Mouse (Mus musculus) WW6 (cell line): ENCODE measurements around the gene Tmem184b.

Source experiments
- DNase-seq: peaks from one replicate; pipeline ENCODE4 v3.0.0-alpha.2; 2013; ENCODE audit warnings: low read depth, low spot score

Gene Tmem184b

DNA sequence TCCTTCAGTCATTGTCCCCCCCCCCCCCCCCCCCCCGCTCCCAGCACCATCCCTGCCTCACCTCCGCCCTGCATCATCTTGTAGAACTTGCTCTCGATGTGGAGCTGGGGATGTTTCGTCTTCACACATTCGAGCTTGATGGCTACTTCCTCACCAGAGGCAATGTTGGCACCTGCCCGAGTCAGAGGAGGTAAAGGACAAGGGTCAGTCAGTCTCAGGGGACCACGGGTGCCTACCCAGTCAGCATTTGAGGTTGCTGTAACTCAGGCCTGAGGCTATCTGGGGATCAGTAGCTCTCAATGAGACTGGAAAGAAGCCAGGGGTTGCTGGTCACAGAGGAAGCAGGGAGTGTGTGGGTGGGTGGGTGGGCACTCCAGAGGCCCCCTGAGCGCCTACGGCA lies 26.6 kb upstream of the Tmem184b start:
- DNase-seq: no peak

DNA sequence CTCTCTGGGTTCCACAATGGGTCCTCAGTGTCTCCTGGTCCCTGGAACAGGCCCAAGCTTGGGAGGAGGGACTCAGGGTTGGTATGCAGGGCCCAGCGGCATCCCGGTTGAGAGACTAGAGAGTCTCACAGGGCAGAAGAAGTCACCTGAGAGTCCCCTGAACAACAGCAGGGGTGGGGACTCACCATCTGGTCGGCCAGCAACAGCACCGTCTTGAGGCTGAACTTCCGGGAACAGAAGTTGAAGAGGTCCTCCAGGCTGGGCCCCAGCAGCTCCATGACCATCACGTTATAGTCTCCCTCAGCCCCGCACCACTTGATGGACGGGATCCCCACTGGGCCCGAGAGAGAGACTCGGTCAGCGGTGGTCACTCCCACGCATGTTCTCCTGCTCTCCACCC lies 26.2 kb upstream of the Tmem184b start:
- no peak for DNase-seq

DNA sequence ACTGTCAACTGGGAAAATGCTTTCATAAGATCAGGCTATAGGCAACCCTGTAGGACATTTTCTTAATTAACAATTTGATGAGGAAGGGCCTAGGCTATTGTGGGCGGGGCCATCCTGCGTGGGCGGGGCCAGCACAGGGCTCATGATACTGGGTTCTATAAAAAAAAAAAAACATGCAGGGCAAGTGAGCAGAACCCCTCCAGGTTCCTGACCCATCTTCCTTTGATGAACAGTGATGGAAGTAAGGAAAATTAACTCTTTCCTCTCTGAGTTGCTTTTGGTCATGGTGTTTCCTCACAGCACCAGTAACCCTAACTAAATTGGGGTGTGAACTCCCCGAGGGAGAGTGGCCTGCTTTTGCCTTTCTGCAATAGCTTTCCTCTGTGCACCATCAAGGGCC lies 25.2 kb upstream of the Tmem184b start:
- DNase-seq: no peak

DNA sequence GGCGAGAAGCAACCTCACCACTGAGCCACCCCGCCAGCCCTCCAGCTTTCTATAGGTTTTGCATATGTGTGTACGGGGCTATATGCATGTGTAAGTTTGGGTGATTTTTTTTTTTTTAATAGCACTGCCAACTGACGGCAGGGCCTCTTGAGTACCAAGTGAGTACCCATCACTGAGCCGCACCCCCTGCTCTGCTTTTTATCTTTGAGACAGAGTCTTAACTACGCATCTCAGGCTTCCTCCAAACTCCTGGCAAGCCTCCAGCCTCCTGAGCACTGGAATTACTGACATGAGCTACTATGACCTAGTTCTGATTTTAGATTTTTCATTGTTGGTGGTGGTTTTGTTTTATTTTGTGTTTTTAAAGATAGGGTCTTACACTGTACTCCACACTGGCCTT lies 24.1 kb upstream of the Tmem184b start:
- DNase-seq: no peak

DNA sequence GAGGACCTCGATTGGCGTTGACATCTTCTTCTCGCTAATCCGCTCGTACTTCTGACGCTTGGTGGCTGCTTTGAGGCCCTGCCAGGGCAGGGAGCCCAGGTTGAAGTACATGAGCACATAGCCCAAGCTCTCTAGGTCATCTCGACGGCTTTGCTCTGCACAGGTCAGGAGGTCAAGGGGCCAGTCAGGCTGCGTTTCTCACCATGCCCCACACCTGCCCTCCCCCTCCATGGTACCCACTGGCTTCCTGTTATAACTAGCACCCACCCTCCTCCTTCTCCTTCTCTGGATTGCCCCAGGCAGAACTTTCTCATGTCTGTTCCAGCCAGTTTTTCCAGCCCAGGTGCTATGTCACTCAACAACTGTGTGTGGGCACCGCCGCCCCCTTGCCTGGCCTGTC lies 22.1 kb upstream of the Tmem184b start:
- no peak for DNase-seq

DNA sequence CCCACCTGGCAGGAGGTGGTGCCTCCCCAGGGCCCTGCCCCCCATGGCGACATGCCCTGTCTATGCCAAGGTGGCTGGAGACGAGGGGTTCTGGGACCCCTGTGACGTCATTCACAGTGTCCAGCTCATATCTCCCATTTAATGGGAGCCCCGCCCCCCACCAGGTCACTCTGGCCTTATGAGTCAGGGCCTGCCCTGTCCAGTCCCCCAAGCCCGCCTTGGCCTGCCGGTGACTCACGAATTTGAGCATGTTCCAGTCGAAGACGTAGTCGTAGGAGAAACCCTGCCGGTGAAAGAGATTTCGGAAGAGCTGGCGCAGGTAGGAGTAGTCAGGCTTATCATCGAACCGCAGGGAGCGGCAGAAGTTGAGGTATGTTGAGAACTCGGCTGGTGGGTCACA lies 21.2 kb upstream of the Tmem184b start:
- DNase-seq: no peak

DNA sequence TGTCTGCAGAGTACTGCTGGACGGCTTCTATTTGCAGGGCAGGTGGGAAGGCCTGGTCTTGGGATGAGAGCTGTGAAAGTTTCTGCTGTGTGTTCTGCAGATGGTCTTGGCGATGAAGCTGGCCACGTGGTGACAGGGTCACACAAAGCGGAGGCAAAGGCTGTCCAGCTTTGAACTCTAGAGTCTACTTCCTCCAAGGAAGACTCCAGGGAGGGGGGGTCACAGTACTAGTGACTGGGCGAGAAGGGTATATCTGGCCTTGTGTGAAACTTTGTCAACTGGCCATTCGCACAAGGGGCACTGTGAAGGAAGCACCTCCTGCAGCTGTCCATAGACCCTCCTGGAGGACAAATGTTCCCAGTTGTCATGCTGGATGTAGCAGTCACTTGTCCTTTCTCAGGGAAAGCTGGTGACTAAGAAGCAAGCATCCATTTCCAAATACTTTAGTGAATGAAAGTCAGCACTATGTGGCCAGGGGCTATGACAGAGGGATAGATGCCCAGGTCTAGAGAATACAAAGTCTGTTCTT lies 19.4 kb upstream of the Tmem184b start:
- no peak for DNase-seq

DNA sequence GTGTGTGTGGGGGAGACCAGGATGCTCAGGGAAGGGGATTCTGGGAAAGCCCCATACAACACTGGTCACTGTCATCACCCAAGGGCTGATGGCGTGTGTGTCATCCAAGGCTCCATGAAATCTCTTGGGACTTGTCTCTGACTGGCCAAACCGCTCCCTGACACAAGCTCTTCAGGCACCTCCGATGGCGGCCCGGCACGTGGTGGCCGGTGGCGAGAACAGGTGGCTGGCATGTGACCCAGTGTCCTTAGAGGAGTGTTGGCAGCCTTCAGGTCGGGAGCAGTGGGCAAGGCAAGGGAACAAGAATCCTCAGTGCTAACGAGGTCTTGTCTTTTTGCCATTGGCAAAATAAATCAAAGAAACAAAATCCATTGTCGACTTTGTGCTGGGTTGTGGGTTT lies 15.3 kb upstream of the Tmem184b start:
- DNase-seq: no peak

DNA sequence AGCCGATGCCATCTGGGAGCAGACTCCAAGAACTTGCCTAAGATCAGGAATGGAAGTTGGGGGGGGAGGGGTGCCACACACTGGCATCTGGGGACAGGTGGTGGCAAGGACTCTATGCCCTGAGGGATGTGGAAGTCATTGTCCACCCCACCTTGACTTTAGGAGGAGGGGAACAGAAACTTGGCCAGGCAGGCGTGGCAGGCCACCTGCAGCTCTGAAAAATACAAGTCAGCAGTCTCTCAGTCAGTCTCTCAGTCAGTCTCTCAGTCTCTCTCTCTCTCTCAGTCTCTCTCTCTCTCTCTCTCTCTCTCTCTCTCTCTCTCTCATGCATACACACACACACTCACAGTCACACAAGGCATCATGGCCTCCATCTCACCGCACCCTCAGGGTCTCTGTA lies 14.9 kb upstream of the Tmem184b start:
- DNase-seq: no peak

DNA sequence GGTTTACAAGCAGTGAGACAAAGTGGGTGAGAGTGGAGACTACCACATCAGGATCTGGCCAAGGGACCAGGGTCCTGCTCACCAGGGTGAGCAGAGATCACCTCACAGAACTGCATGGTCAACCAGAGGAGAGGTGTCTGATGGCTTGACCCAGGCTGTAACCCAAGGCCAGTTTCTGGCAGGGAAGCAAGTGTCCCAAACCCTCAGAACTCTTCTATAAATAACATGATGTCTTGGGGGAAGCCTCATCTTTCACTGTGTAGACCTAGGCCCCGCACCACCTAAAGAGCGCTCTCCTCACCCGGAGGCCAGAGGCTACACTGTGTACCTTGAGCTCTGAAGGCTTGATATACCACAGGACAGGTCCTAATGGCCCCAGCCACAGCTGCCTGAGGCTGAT lies 14.0 kb upstream of the Tmem184b start:
- DNase-seq: no peak

DNA sequence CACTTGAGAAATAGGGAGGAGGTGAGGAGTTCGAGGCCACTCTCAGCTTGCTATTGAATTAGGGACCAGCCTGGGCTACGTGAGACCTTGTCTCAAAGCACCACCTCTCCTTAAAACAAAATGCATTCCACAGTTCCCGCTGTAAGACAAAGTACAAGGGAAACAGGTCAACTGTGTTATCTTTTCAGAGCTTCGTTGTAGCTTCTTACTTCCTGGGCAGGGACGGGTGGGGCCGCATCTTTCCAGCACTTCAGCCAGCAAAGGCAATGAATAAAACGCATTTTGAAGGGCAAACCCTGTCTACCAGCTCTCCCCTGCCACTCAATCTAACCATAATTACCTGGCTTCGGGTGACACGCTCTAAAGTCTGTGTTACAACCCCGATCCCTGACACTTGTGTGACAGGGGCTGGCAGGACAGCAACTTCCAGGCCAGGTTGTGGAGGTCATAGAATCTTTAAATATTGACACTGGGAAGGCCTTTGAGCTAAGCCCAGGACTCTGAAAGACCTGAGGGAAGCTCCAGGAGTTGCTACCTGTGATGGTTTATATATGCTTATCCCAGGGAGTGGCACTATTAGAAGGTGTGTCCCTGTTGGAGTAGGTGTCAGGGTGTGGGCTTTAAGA lies 13.2 kb upstream of the Tmem184b start:
- DNase-seq: no peak

DNA sequence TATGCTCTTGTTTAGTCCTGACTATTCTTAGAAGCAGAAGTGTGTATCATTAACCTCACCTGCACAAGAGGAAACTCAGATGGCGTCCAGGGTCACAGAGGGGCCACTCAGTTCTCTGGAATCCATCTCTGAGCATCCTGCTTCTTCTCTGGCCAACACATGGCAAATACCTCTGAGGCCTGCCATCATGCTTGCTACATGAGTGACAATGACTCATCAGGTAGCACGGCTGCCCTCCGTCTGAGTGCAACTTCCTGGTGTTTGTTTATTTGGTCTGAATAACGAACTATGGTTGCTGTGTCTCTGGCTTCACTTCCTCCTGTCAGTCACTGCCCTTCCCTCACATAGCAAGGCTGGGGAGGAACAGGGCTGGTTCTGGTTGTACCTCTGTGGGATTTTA lies 11.1 kb upstream of the Tmem184b start:
- DNase-seq: no peak

DNA sequence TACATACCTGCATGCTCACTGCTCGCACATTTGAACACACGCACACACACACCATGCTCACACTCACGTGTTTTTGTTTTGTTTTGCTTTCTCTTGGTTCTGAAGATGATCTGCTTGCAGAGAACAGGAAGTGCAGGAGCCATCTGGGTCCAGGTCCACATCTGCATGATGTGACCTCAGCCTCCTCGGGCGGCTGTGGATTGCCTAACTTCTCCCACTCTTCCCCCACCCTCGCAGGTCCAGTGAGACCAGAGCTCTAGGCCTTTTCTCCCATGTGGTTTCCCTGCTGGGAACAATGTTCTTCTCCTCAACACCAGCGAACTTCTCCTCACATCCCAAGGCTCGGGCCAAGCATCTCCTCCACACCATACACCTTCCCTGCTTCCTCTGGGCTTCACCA lies 10.4 kb upstream of the Tmem184b start:
- no peak for DNase-seq

DNA sequence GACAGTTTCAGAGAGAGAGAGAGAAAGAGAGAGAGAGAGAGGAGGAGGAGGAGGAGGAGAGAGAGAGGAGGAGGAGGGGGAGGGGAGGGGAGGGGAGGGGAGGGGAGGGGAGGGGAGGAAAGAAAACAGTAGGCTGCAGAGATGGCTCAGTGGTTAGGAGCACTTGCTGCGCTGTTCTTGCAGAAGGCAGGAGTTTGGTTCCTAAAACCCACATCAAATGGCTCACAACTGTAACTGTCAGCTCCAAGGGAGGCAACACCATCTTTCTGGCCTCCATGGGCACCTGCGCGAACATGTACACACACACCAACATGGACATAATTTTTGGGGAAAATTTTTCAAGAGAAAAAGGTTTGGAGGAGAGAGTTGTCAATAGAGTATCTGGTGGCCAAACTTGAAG lies 9.8 kb upstream of the Tmem184b start:
- DNase-seq: no peak

DNA sequence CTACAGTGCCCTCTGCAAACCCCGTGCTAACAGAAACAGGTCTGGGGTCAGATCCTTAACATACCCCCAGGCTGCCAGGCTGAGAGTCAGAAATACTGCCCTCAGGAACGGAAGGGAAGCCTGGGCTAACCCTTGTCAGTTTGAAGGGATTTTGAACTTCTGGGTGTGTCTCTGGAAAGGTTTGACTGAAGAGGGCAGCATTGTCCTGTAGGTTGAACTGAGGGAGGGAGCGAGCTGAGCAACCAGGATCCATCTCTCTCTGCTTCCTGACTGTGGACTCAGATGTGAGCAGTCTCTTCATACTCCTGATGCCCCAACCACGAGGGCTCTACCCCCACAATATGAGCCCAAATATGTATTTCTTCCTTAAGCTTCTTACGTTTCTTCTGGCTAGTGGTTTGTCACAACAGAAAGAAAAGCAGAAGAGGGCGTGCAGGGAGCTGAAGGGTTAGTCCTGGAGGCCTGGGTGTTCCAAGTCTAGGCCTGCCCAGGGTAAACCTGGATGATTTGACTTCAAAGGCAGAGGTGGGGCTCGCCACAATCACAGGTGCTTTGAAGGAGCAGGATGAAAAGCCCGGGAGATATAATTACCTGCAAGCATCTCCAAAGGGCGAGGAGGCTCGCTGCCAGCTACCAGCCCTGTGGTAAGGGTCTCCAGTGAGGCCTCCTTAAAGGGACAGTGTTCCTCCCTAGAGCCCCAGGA lies 8.1 kb upstream of the Tmem184b start:
- no peak for DNase-seq

DNA sequence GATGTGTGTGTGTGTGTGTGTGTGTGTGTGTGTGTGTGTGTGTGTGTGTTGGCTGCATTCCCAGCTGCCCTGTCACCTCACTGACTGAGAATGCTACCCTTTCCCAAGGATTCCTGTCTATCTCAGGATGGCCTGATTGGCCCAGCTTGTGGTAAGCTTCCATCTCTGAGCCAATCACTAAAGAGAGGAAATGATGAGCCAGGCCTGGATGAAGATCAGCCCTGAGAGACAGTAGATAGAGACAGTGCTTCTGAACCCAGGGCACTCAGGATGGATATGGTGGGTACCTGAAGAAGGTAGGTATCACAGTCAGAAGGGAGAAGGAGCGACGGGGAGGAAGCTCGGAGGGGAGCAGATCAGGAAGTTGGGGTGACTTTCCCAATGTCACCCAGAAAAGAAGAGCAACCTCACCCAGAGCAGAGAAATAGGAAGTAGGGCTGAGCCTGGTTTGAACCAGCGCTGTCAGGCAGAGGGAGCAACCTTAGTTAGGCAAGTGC lies 5.8 kb upstream of the Tmem184b start:
- no peak for DNase-seq

DNA sequence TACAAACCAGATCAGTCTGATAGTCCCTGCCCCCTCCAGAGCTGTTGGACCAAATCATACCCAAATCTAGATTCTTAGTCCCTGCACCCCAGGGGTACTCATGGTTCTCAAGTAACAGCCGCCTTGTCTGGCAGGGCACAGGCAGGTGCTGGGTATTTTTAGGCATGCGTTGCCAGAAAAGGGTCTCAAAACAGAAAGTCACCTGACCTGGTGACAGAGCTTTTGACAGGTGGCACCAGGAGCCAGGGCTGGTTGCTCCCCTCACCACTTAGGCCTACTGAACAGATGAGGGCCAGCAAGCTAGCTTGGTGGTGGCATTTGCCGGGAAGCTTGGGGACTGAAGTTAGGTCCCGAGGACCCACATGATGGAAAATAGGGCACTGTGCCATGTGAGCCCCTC lies 3.2 kb upstream of the Tmem184b start:
- no peak for DNase-seq

DNA sequence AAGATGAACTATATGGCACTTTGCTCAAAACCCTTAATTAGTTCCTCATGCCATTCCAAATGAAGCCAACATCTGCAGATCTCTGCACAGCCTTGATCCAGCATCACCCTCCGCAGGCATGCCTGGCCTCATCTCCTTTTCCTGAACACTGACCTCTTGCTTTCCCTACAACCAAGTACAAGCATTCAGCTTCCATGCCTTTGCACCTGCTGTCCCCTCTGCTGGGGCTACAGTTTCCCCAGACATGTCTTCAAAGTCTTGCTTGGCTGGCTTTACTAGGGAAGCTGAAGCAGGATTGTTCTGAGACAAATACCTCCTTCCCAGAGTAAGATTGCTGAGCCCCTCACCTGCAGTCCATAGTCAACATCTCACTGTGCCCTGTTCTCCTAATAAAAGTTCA lies 908 bp upstream of the Tmem184b start:
- DNase-seq: no peak

DNA sequence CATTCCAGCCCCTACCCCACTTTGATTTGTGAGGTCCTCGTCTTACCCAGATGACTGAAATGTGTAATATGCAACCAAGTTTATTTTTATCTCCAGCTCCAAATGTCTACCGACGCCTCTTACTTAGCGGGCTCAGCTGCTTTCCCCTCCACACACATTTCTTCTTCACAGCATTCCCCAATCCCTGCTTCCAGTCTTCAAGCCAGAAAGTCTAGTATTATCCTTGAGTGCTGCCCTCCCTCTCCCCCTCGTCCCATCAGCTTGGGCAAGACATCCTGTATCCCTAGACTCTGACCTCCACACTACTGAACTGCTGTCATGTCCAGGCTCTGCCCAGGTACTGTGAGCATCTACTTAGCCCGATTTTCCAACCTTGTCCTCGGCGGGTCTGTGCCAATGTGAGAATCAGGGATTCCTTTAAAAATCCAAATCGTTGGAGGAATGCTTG lies 418 bp upstream of the Tmem184b start:
- no peak for DNase-seq

DNA sequence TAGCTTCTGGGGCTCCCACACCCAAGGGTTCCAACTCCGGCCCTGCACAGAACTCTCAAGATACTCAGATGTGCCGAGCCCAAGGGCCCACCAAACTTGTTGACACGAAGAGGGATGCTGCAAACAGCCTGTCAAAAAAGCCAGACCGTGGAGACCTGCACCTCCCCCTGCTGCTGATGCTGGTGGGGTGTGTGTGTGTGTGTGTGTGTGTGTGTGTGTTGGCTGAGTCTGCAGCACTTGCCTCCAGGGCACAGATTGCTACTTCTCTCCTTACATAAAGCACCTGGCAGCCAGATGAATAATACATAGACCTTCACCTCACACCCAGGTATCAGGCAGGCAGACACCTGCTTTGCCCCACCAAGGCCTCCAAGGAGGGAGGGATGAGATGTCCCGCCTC lies 1.2 kb downstream of the Tmem184b start:
- DNase-seq: no peak

DNA sequence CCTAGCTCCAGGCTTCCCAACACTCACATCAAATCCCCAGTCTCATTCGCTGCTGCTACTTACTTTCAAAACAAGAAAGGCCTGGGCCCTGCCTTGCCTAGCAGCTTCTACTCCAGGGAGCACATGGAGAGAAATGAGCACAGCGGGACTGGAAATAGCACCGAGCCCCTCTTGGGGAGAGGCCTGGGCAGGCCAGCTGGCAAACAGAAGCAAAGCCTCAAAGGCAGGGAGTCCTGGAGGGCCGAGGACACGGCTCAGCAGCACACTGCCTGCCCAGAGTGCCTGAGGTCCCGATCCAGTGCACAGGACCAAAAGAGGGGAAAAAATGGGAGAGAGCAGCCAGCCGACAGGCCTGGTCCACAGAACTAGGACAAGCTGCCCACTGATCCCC lies 2.4 kb downstream of the Tmem184b start:
- no peak for DNase-seq

DNA sequence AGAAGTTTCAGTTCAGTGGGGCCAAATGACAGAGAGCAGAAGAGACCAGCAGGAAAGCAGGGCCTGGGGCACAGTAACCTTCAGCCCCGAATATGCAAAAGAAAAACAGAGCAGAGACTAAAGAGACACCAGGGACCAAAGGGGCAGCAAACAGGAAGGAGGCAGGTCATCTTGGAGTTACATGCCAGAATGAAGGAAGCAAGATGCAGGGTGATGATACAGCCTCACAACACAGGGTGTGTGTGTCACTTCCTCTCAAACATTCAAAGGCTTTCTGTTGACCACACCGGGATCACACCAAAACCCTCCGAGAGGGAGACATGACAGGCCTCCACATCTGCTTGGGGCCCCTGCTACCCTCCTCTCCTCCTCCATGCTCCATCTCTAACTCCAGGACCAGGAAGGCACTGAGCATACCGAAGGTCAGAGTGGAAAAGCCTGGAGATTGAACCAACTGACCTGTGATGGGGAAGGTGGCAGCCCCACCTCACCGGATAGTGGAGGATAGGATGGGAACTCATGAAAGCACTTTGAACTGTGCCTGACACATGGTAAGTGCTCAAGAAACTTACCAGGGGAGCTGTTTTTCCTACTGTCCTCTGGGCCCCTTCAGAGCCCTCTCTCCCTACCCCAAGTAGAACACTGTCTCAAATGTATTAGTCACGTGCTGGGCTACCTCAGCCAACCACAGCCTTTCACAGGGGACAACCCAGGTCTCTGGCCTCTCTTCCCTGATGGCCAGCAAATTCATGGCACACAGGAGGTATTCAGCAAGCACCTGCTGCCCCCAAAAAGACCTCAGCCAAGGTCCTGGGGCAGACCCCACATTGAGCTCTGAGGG lies 3.0 kb downstream of the Tmem184b start:
- no peak for DNase-seq
